In the genomic region with DNA sequence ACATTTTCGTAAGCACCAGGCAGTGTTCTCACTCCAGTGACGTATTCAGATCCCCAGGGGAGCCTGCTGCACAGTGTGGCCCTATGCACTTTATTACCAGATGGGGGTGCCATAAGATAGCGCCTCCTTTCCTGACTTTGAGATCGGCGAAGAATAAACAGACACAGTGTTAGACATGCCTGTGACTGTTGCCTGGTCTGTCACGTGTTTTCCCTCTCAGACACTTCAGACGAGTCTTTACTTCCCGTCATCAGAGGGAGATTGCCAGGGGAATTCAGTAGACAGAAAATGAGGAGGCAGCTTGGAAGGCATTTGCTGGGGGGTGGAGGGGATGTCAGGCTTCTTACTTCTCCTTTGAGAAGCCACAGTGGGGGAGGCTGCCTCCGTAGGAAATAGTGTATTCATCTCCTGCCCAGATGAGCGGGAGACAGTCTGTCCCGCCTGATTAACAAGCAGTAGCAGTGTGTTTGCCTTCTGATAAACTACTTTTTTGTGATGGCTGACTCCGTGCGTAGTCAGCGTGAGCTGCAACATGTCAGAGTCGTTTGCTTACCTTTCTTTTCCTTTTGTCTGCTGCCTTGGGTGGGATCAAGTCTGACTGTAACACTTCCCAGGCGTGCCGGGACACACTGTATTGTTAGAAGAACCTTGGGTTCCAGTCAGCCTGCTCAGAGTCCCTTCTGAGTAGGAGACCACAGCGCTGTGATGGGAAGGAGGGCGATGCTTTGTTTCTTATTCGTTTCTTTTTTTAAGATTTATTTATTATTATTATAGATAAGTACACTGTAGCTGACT, we compare ENCODE assay signal across 8 mouse cellular contexts. TPM values are rescaled to one million over a fixed set of nuclear protein-coding genes. Genes with fewer than 3 reads are reported as not detected.
DNase-seq lines count a peak whose midpoint lies in the region; ATAC-seq lines count a peak whose summit lies in the region.

No protein-coding gene starts in this region.

- H3K4me2 ChIP-seq in intestine, embryonic 16.5 days (ENCODE audit: low read depth, low read length), result peak overlapping the region; percentile 8; the same call in 1 of the 2 replicates

- H3K36me3 ChIP-seq in intestine, embryonic 16.5 days (ENCODE audit: control insufficient read depth, insufficient read depth, low read length), result peaks cover 11% of the 10 kb centered on the region

- 0 out of 2 replicates have a peak, but pooled peaks have one; percentile 46 for ATAC-seq in cerebellum, adult (ENCODE audit: insufficient number of reproducible peaks, low FRiP score, low TSS enrichment)
- peak; percentile 83 for ATAC-seq in granulocyte monocyte progenitor cell, adult 5-6 weeks (replicated peaks; ENCODE audit: poor library complexity, severe bottlenecking)
- ATAC-seq in intestine, embryonic 16.5 days, result peak; percentile 80
- ATAC-seq in megakaryocyte-erythroid progenitor cell, adult 5-6 weeks (replicated peaks; ENCODE audit: low FRiP score, low TSS enrichment, poor library complexity, severe bottlenecking), result peak; percentile 77

- no peaks in the 10 kb centered on the region for H3K27me3 ChIP-seq in intestine, embryonic 16.5 days (replicated peaks; ENCODE audit: control insufficient read depth, insufficient read depth, low read length)

- no peak overlapping the region for H3K9ac ChIP-seq in intestine, embryonic 16.5 days (ENCODE audit: low read depth, low read length)

- peaks cover 35% of the 10 kb centered on the region for H3K4me1 ChIP-seq in intestine, embryonic 16.5 days (ENCODE audit: control insufficient read depth, insufficient read depth, low read length)

- no peak overlapping the region for H3K4me3 ChIP-seq in intestine, embryonic 16.5 days (ENCODE audit: low read length)

- peak overlapping the region; percentile 62 for H3K27ac ChIP-seq in intestine, embryonic 16.5 days (ENCODE audit: low read length)

- no peak for DNase-seq in cerebellum, adult 11-12 months
- DNase-seq in embryo, embryonic 10 days (ENCODE audit: low spot score), result peak; percentile 67
- DNase-seq in left cerebral cortex, postnatal 14 days (ENCODE audit: low spot score in 2 of 2), result peak; percentile 60 to 86
- DNase-seq in right cerebral cortex, postnatal 4 days, result peak; percentile 21

- 30% methylated on average over 20 of the region's 20 CpGs for WGBS in intestine, embryonic 16.5 days

- no peaks in the 10 kb centered on the region for H3K9me3 ChIP-seq in intestine, embryonic 16.5 days (ENCODE audit: control insufficient read depth, low read length)

- intact Hi-C loops in left cerebral cortex, postnatal 14 days (cut with DNase I), result no loop called here

RNA-seq across cellular contexts. Expression of gene Gan, which starts 40.4 kb away (rescaled TPM):
- 5.9 and 7.6 TPM in 2 replicates for total RNA-seq in granulocyte monocyte progenitor cell, adult 5-6 weeks (2014; fragmentation: Nextera tagmentation)
- 3.4 and 6.4 TPM in 2 replicates for total RNA-seq in granulocyte monocyte progenitor cell, adult 5-6 weeks (2017)
- 1.5 TPM in 2 replicates for polyA plus RNA-seq in intestine, embryonic 16.5 days (2015; fragmentation: Nextera tagmentation; extraction: Ambion mirVana)
- total RNA-seq in left cerebral cortex, postnatal 14 days (2021), result 10 to 100 TPM; 17.2 to 19.3 TPM
- 9.9 and 14.3 TPM in 2 replicates for total RNA-seq in megakaryocyte-erythroid progenitor cell, adult 5-6 weeks (2014; fragmentation: Nextera tagmentation)
- total RNA-seq in megakaryocyte-erythroid progenitor cell, adult 5-6 weeks (2017), result 4.4 and 6.6 TPM in 2 replicates

RNA-seq across cellular contexts. Expression of gene Cmip, which starts 58.5 kb away (rescaled TPM):
- total RNA-seq in granulocyte monocyte progenitor cell, adult 5-6 weeks (2014; fragmentation: Nextera tagmentation), result 30.7 and 49.5 TPM in 2 replicates
- total RNA-seq in granulocyte monocyte progenitor cell, adult 5-6 weeks (2017), result 6.0 and 11.8 TPM in 2 replicates
- polyA plus RNA-seq in intestine, embryonic 16.5 days (2015; fragmentation: Nextera tagmentation; extraction: Ambion mirVana), result 16.7 and 16.8 TPM in 2 replicates
- total RNA-seq in left cerebral cortex, postnatal 14 days (2021), result 100 to 1,000 TPM; 358 to 375 TPM
- total RNA-seq in megakaryocyte-erythroid progenitor cell, adult 5-6 weeks (2014; fragmentation: Nextera tagmentation), result 40.2 and 60.7 TPM in 2 replicates
- total RNA-seq in megakaryocyte-erythroid progenitor cell, adult 5-6 weeks (2017), result 9.3 and 9.6 TPM in 2 replicates

Comparison
In these comparisons a context has a peak if more than half of its experiments do, and no peak if none do; other contexts are left out.
1. RNA of gene Cmip, which starts 58.5 kb away (total RNA-seq): 358 to 375 TPM in left cerebral cortex, postnatal 14 days; 9.3 to 60.7 TPM in megakaryocyte-erythroid progenitor cell, adult 5-6 weeks and 6.0 to 49.5 TPM in granulocyte monocyte progenitor cell, adult 5-6 weeks; every median in the first group is over 4 times any median in the second.
2. Peak in every context shown above with its lines, with median percentiles within 50 percentile points of each other: ATAC-seq.